Mouse (Mus musculus): Measurements from ENCODE around the gene Fam189b. TPM values are rescaled to one million over a fixed set of nuclear protein-coding genes. Genes with fewer than 3 reads are reported as not detected.

The Fam189b gene
- polyA plus RNA-seq, 1 experiment from 2014 or later: 29.9 TPM

GRCm38 (mm10) chr3:89237682-89238081 is 54.7 kb downstream of the Fam189b start:
- H3K27me3 ChIP-seq: no peaks in the 10 kb centered on the region

DNA sequence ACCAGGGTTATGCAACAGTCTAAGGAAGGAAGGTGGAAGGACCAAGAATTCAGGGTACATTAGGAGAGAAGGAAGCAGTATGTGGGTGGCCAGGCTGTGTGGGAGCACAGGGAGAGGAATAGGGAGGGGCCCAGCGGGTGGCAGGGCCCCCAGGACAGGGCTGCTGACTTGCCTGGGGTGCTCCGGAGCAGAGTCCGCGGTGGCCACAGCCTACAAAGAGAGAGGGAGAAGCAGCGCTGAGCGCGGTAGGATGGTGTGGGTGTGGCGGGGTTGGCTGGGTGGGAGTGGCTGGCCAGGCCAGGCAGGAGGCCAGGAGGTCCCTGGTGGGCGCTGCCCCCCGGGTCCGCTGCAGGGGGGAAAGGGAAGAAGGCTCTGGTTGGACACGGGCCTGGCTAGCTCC is 55.6 kb downstream of the Fam189b start:
- no peak for ATAC-seq (ENCODE audit: low FRiP score)
- no peak overlapping the region for H3K4me2 ChIP-seq
- H3K27ac ChIP-seq: no peak overlapping the region
- H3K9me3 ChIP-seq: no peaks in the 10 kb centered on the region
- WGBS: 72% methylated on average over 8 of the region's 12 CpGs
- peaks cover 20% of the 10 kb centered on the region for H3K4me1 ChIP-seq (replicated peaks)
- no peak overlapping the region for H3K4me3 ChIP-seq
- peaks cover 90% of the 10 kb centered on the region for H3K36me3 ChIP-seq
- H3K9ac ChIP-seq: no peak overlapping the region
- H3K27me3 ChIP-seq: no peaks in the 10 kb centered on the region

More at GRCm38 (mm10) chr3:89237682-89238081, 54.7 kb downstream of the Fam189b start:
- peaks cover 97% of the 10 kb centered on the region for H3K36me3 ChIP-seq
- H3K4me2 ChIP-seq: no peak overlapping the region
- peaks cover 12% of the 10 kb centered on the region for H3K4me1 ChIP-seq (replicated peaks)
- ATAC-seq (ENCODE audit: low FRiP score): no peak
- 94% methylated on average over 21 of the region's 21 CpGs for WGBS
- no peak overlapping the region for H3K27ac ChIP-seq
- no peaks in the 10 kb centered on the region for H3K9me3 ChIP-seq
- H3K9ac ChIP-seq: no peak overlapping the region
- H3K4me3 ChIP-seq: no peak overlapping the region

MicroRNAs encoded within 50 kb of the gene (microRNA counts, 519-probe panel; counts per million panel counts)
- 3,735 counts per million, percentile 53 among the panel's probes with 10 or more counts for microRNA mmu-miR-92b

Small RNA genes within 50 kb of the gene (microRNA-seq; reads per million reads assigned to microRNA genes)
- 4,817 reads per million, percentile 91 among the genes with 10 or more reads in this experiment for gene Mir92b

Other genes with a start within 250 kb of the Fam189b start
- gene Ash1l, start 232.5 kb upstream of the Fam189b start, polyA plus RNA-seq (2015; fragmentation: Nextera tagmentation; extraction: Ambion mirVana): 21.5 and 22.5 TPM in 2 replicates
- gene Dap3, start 232.0 kb upstream of the Fam189b start, polyA plus RNA-seq (2015; fragmentation: Nextera tagmentation; extraction: Ambion mirVana): 135 and 140 TPM in 2 replicates
- gene Rusc1, start 89.8 kb upstream of the Fam189b start, polyA plus RNA-seq (2015; fragmentation: Nextera tagmentation; extraction: Ambion mirVana): 74.5 and 76.0 TPM in 2 replicates
- not detected in 2 replicates for gene Gm43738, start 82.0 kb upstream of the Fam189b start, polyA plus RNA-seq (2015; fragmentation: Nextera tagmentation; extraction: Ambion mirVana)
- 312 and 322 TPM in 2 replicates for gene Fdps, start 81.2 kb upstream of the Fam189b start, polyA plus RNA-seq (2015; fragmentation: Nextera tagmentation; extraction: Ambion mirVana)
- 0.30 TPM in 1 of 2 replicates, not detected in the other for gene Pklr, start 47.0 kb upstream of the Fam189b start, polyA plus RNA-seq (2015; fragmentation: Nextera tagmentation; extraction: Ambion mirVana)
- 33.5 and 35.1 TPM in 2 replicates for gene Hcn3, start 22.9 kb upstream of the Fam189b start, polyA plus RNA-seq (2015; fragmentation: Nextera tagmentation; extraction: Ambion mirVana)
- 23.5 and 24.5 TPM in 2 replicates for gene Clk2, start 18.3 kb upstream of the Fam189b start, polyA plus RNA-seq (2015; fragmentation: Nextera tagmentation; extraction: Ambion mirVana)
- gene Scamp3, start 5.7 kb upstream of the Fam189b start, polyA plus RNA-seq (2015; fragmentation: Nextera tagmentation; extraction: Ambion mirVana): 127 and 130 TPM in 2 replicates
- gene Gba, start 19.8 kb downstream of the Fam189b start, polyA plus RNA-seq (2015; fragmentation: Nextera tagmentation; extraction: Ambion mirVana): 47.9 TPM in 2 replicates
- 53.5 and 60.7 TPM in 2 replicates for gene Thbs3, start 32.0 kb downstream of the Fam189b start, polyA plus RNA-seq (2015; fragmentation: Nextera tagmentation; extraction: Ambion mirVana)
- 161 and 166 TPM in 2 replicates for gene Mtx1, start 43.9 kb downstream of the Fam189b start, polyA plus RNA-seq (2015; fragmentation: Nextera tagmentation; extraction: Ambion mirVana)
- gene Muc1, start 45.9 kb downstream of the Fam189b start, polyA plus RNA-seq (2015; fragmentation: Nextera tagmentation; extraction: Ambion mirVana): 1.3 and 2.8 TPM in 2 replicates
- gene Krtcap2, start 62.8 kb downstream of the Fam189b start, polyA plus RNA-seq (2015; fragmentation: Nextera tagmentation; extraction: Ambion mirVana): 205 and 209 TPM in 2 replicates
- 64.3 and 68.1 TPM in 2 replicates for gene Trim46, start 63.2 kb downstream of the Fam189b start, polyA plus RNA-seq (2015; fragmentation: Nextera tagmentation; extraction: Ambion mirVana)
- gene Dpm3, start 76.2 kb downstream of the Fam189b start, polyA plus RNA-seq (2015; fragmentation: Nextera tagmentation; extraction: Ambion mirVana): 74.4 and 76.2 TPM in 2 replicates
- 34.6 and 38.0 TPM in 2 replicates for gene Slc50a1, start 87.4 kb downstream of the Fam189b start, polyA plus RNA-seq (2015; fragmentation: Nextera tagmentation; extraction: Ambion mirVana)
- 12.1 and 12.4 TPM in 2 replicates for gene Efna1, start 98.0 kb downstream of the Fam189b start, polyA plus RNA-seq (2015; fragmentation: Nextera tagmentation; extraction: Ambion mirVana)
- 46.8 and 49.7 TPM in 2 replicates for gene Efna3, start 139.8 kb downstream of the Fam189b start, polyA plus RNA-seq (2015; fragmentation: Nextera tagmentation; extraction: Ambion mirVana)
- gene Efna4, start 154.9 kb downstream of the Fam189b start, polyA plus RNA-seq (2015; fragmentation: Nextera tagmentation; extraction: Ambion mirVana): 8.6 and 9.8 TPM in 2 replicates
- 41.5 and 47.0 TPM in 2 replicates for gene Adam15, start 166.9 kb downstream of the Fam189b start, polyA plus RNA-seq (2015; fragmentation: Nextera tagmentation; extraction: Ambion mirVana)
- 0.14 and 0.17 TPM in 2 replicates for gene Dcst2, start 178.8 kb downstream of the Fam189b start, polyA plus RNA-seq (2015; fragmentation: Nextera tagmentation; extraction: Ambion mirVana)
- gene Dcst1, start 182.1 kb downstream of the Fam189b start, polyA plus RNA-seq (2015; fragmentation: Nextera tagmentation; extraction: Ambion mirVana): 1.1 and 1.3 TPM in 2 replicates
- gene Zbtb7b, start 211.6 kb downstream of the Fam189b start, polyA plus RNA-seq (2015; fragmentation: Nextera tagmentation; extraction: Ambion mirVana): 0.70 and 0.73 TPM in 2 replicates
- gene Lenep, start 219.7 kb downstream of the Fam189b start, polyA plus RNA-seq (2015; fragmentation: Nextera tagmentation; extraction: Ambion mirVana): 1.1 and 1.4 TPM in 2 replicates
- gene Flad1, start 228.7 kb downstream of the Fam189b start, polyA plus RNA-seq (2015; fragmentation: Nextera tagmentation; extraction: Ambion mirVana): 38.5 and 39.3 TPM in 2 replicates
- 116 and 121 TPM in 2 replicates for gene Cks1b, start 235.2 kb downstream of the Fam189b start, polyA plus RNA-seq (2015; fragmentation: Nextera tagmentation; extraction: Ambion mirVana)
- 24.3 and 24.4 TPM in 2 replicates for gene Shc1, start 235.3 kb downstream of the Fam189b start, polyA plus RNA-seq (2015; fragmentation: Nextera tagmentation; extraction: Ambion mirVana)
- 38.7 and 42.0 TPM in 2 replicates for gene Pygo2, start 247.1 kb downstream of the Fam189b start, polyA plus RNA-seq (2015; fragmentation: Nextera tagmentation; extraction: Ambion mirVana)

Data from hindbrain, embryonic 13.5 days (tissue).